Mouse (Mus musculus): Measurements from ENCODE around the gene Arap1. TPM values are rescaled to one million over a fixed set of nuclear protein-coding genes. Genes with fewer than 3 reads are reported as not detected.
A peak's percentile ranks its signal among the peaks of the same experiment; 100 is the strongest.

Gene Arap1
- total and polyA plus RNA-seq, 2 experiments from 2014 or later, result 9.2 to 44.0 TPM

GRCm38 (mm10) chr7:101341405-101341804 lies 6.5 kb upstream of the Arap1 start:
- DNase-seq (ENCODE audit: low spot score) (no peak), ATAC-seq (no peak)
- Histone ChIP-seq H3K9ac (replicated peaks; ENCODE audit: low read length) (no peak overlapping the region), H3K9me3 (ENCODE audit: low read length) (no peaks in the 10 kb centered on the region), H3K27ac (no peak overlapping the region), H3K27me3 (ENCODE audit: insufficient read depth, low read length) (no peaks in the 10 kb centered on the region), H3K4me3 (ENCODE audit: low read length) (no peak overlapping the region), H3K36me3 (ENCODE audit: insufficient read depth, low read length) (no peaks in the 10 kb centered on the region), H3K4me1 (ENCODE audit: insufficient read depth, low read length) (no peaks in the 10 kb centered on the region), H3K4me2 (ENCODE audit: low read depth, low read length) (no peak overlapping the region)
- 69% methylated on average over 6 of the region's 6 CpGs for WGBS
- no peak for TF ChIP-seq CTCF (IDR thresholded peaks at IDR 0.05; ENCODE audit: low read depth)

GRCm38 (mm10) chr7:101343135-101343534 lies 4.7 kb upstream of the Arap1 start:
- Histone ChIP-seq H3K4me1 (ENCODE audit: insufficient read depth, low read length) (peaks cover 4% of the 10 kb centered on the region; the same call in 1 of the 2 replicates), H3K9me3 (ENCODE audit: low read length) (no peaks in the 10 kb centered on the region), H3K36me3 (ENCODE audit: insufficient read depth, low read length) (no peaks in the 10 kb centered on the region), H3K27me3 (ENCODE audit: insufficient read depth, low read length) (no peaks in the 10 kb centered on the region), H3K4me3 (ENCODE audit: low read length) (no peak overlapping the region), H3K9ac (replicated peaks; ENCODE audit: low read length) (no peak overlapping the region), H3K4me2 (ENCODE audit: low read depth, low read length) (no peak overlapping the region), H3K27ac (no peak overlapping the region)
- WGBS, result 81% methylated on average over 7 of the region's 7 CpGs
- DNase-seq (ENCODE audit: low spot score) (no peak), ATAC-seq (no peak)
- TF ChIP-seq CTCF (IDR thresholded peaks at IDR 0.05; ENCODE audit: low read depth), result no peak

- no peak overlapping the region for H3K4me3 ChIP-seq (ENCODE audit: low read length)
- 80% methylated on average over 4 of the region's 4 CpGs for WGBS
- H3K4me2 ChIP-seq (ENCODE audit: low read depth, low read length), result no peak overlapping the region
- H3K36me3 ChIP-seq (ENCODE audit: insufficient read depth, low read length), result no peaks in the 10 kb centered on the region
- ATAC-seq (no peak), DNase-seq (ENCODE audit: low spot score) (no peak)
- no peaks in the 10 kb centered on the region for H3K9me3 ChIP-seq (ENCODE audit: low read length)
- H3K27me3 ChIP-seq (ENCODE audit: insufficient read depth, low read length), result no peaks in the 10 kb centered on the region
- TF ChIP-seq CTCF (IDR thresholded peaks at IDR 0.05; ENCODE audit: low read depth), result no peak
- H3K4me1 ChIP-seq (ENCODE audit: insufficient read depth, low read length), result peaks cover 4% of the 10 kb centered on the region; the same call in 1 of the 2 replicates
- H3K27ac ChIP-seq, result no peak overlapping the region
- no peak overlapping the region for H3K9ac ChIP-seq (replicated peaks; ENCODE audit: low read length)
These were observed 3.0 kb upstream of the Arap1 start for GRCm38 (mm10) chr7:101344892-101345291.

GRCm38 (mm10) chr7:101346991-101347390 lies 876 bp upstream of the Arap1 start:
- peak overlapping the region; percentile 96; the same call in 1 of the 2 replicates for H3K4me2 ChIP-seq (ENCODE audit: low read depth, low read length)
- no peak overlapping the region for H3K9ac ChIP-seq (replicated peaks; ENCODE audit: low read length)
- WGBS, result 73% methylated on average over 2 of the region's 2 CpGs
- peaks cover 4% of the 10 kb centered on the region; the same call in 1 of the 2 replicates for H3K4me1 ChIP-seq (ENCODE audit: insufficient read depth, low read length)
- H3K36me3 ChIP-seq (ENCODE audit: insufficient read depth, low read length), result no peaks in the 10 kb centered on the region
- ATAC-seq (no peak), DNase-seq (ENCODE audit: low spot score) (no peak)
- no peak overlapping the region for H3K4me3 ChIP-seq (ENCODE audit: low read length)
- TF ChIP-seq CTCF (IDR thresholded peaks at IDR 0.05; ENCODE audit: low read depth), result no peak
- no peaks in the 10 kb centered on the region for H3K27me3 ChIP-seq (ENCODE audit: insufficient read depth, low read length)
- no peak overlapping the region for H3K27ac ChIP-seq
- H3K9me3 ChIP-seq (ENCODE audit: low read length), result no peaks in the 10 kb centered on the region

GRCm38 (mm10) chr7:101348312-101348711 lies 445 bp downstream of the Arap1 start:
- Histone ChIP-seq H3K4me3 (ENCODE audit: low read length) (peak overlapping the region; percentile 56), H3K4me2 (ENCODE audit: low read depth, low read length) (peak overlapping the region; percentile 96), H3K27me3 (ENCODE audit: insufficient read depth, low read length) (no peaks in the 10 kb centered on the region), H3K9ac (replicated peaks; ENCODE audit: low read length) (peak overlapping the region; percentile 51), H3K4me1 (ENCODE audit: insufficient read depth, low read length) (peaks cover 4% of the 10 kb centered on the region; the same call in 1 of the 2 replicates), H3K27ac (peak overlapping the region; percentile 27; the same call in 1 of the 2 replicates), H3K36me3 (ENCODE audit: insufficient read depth, low read length) (no peaks in the 10 kb centered on the region), H3K9me3 (ENCODE audit: low read length) (no peaks in the 10 kb centered on the region)
- 7% methylated on average over 13 of the region's 13 CpGs for WGBS
- ATAC-seq (no peak), DNase-seq (ENCODE audit: low spot score) (peak; percentile 9)
- TF ChIP-seq CTCF (IDR thresholded peaks at IDR 0.05; ENCODE audit: low read depth), result no peak

- no peak overlapping the region for H3K4me3 ChIP-seq (ENCODE audit: low read length)
- DNase-seq (ENCODE audit: low spot score) (peak; percentile 78), ATAC-seq (peak; percentile 92)
- H3K27ac ChIP-seq, result peak overlapping the region; percentile 62
- peaks cover 4% of the 10 kb centered on the region; the same call in 1 of the 2 replicates for H3K4me1 ChIP-seq (ENCODE audit: insufficient read depth, low read length)
- H3K4me2 ChIP-seq (ENCODE audit: low read depth, low read length), result peak overlapping the region; percentile 96
- H3K36me3 ChIP-seq (ENCODE audit: insufficient read depth, low read length), result no peaks in the 10 kb centered on the region
- H3K27me3 ChIP-seq (ENCODE audit: insufficient read depth, low read length), result no peaks in the 10 kb centered on the region
- no peak for TF ChIP-seq CTCF (IDR thresholded peaks at IDR 0.05; ENCODE audit: low read depth)
- WGBS, result 44% methylated on average over 2 of the region's 2 CpGs
- 0 out of 2 replicates have a peak overlapping the region, but pooled peaks have one; percentile 51 for H3K9ac ChIP-seq (replicated peaks; ENCODE audit: low read length)
- no peaks in the 10 kb centered on the region for H3K9me3 ChIP-seq (ENCODE audit: low read length)
These were observed 2.0 kb downstream of the Arap1 start for GRCm38 (mm10) chr7:101349861-101350260.

GRCm38 (mm10) chr7:101352404-101352803 lies 4.5 kb downstream of the Arap1 start:
- no peaks in the 10 kb centered on the region for H3K36me3 ChIP-seq (ENCODE audit: insufficient read depth, low read length)
- peaks cover 3% of the 10 kb centered on the region; the same call in 1 of the 2 replicates for H3K4me1 ChIP-seq (ENCODE audit: insufficient read depth, low read length)
- H3K27me3 ChIP-seq (ENCODE audit: insufficient read depth, low read length), result no peaks in the 10 kb centered on the region
- no peak overlapping the region for H3K4me3 ChIP-seq (ENCODE audit: low read length)
- no peak overlapping the region for H3K4me2 ChIP-seq (ENCODE audit: low read depth, low read length)
- DNase-seq (ENCODE audit: low spot score) (no peak), ATAC-seq (no peak)
- TF ChIP-seq CTCF (IDR thresholded peaks at IDR 0.05; ENCODE audit: low read depth), result no peak
- no peaks in the 10 kb centered on the region for H3K9me3 ChIP-seq (ENCODE audit: low read length)
- no peak overlapping the region for H3K9ac ChIP-seq (replicated peaks; ENCODE audit: low read length)
- WGBS, result 83% methylated on average over 4 of the region's 4 CpGs
- H3K27ac ChIP-seq, result no peak overlapping the region

Data from hindbrain, postnatal 0 days (tissue).